Mouse (Mus musculus): ENCODE results near the gene Nckap5.

GRCm38 (mm10) chr1:126471419-126471818 lies 359.2 kb downstream of the Nckap5 start:
- TF ChIP-seq CTCF (IDR thresholded peaks at IDR 0.05; ENCODE audit: insufficient read depth, low read depth, low read length) (no peak), POLR2A (IDR thresholded peaks at IDR 0.05; ENCODE audit: insufficient read depth, low read depth, low read length) (no peak)
